Mouse (Mus musculus) retina, embryonic 14.5 days (tissue): ENCODE data around the gene Noxa1.

Source experiments
- DNase-seq: peaks from one replicate; pipeline ENCODE4 v3.0.0-alpha.2; 2015; ENCODE audit warnings: low spot score

Gene Noxa1

GRCm38 (mm10) chr2:25095109-25095850 lies at the start of gene Noxa1:
Noxa1 (minus strand) TSS chr2:25095149.
- peak; percentile 29 for DNase-seq

- no peak for DNase-seq
Observed at GRCm38 (mm10) chr2:25141921-25142320, 47.0 kb upstream of the Noxa1 start.

GRCm38 (mm10) chr2:25141185-25141584 lies 46.2 kb upstream of the Noxa1 start:
- no peak for DNase-seq

- DNase-seq = no peak
Observed at GRCm38 (mm10) chr2:25137832-25138231, 42.9 kb upstream of the Noxa1 start.

- no peak for DNase-seq
Observed at GRCm38 (mm10) chr2:25131601-25132000, 36.7 kb upstream of the Noxa1 start.

GRCm38 (mm10) chr2:25128072-25128471 lies 33.1 kb upstream of the Noxa1 start:
- DNase-seq = no peak

- DNase-seq = peak; percentile 71
Observed at GRCm38 (mm10) chr2:25127206-25127605, 32.3 kb upstream of the Noxa1 start.

- peak; percentile 94 for DNase-seq
Observed at GRCm38 (mm10) chr2:25126011-25127010, 31.4 kb upstream of the Noxa1 start.

GRCm38 (mm10) chr2:25125146-25125545 lies 30.2 kb upstream of the Noxa1 start:
- no peak for DNase-seq

GRCm38 (mm10) chr2:25124411-25124810 lies 29.5 kb upstream of the Noxa1 start:
- no peak for DNase-seq

- no peak for DNase-seq
Observed at GRCm38 (mm10) chr2:25123527-25123926, 28.6 kb upstream of the Noxa1 start.

GRCm38 (mm10) chr2:25122666-25123065 lies 27.7 kb upstream of the Noxa1 start:
- no peak for DNase-seq

GRCm38 (mm10) chr2:25120963-25121362 lies 26.0 kb upstream of the Noxa1 start:
- no peak for DNase-seq

GRCm38 (mm10) chr2:25115442-25115841 lies 20.5 kb upstream of the Noxa1 start:
- peak; percentile 49 for DNase-seq

GRCm38 (mm10) chr2:25114308-25114707 lies 19.4 kb upstream of the Noxa1 start:
- DNase-seq = no peak

- DNase-seq = no peak
Observed at GRCm38 (mm10) chr2:25111184-25111791, 16.3 kb upstream of the Noxa1 start.

- no peak for DNase-seq
Observed at GRCm38 (mm10) chr2:25110505-25111183, 15.7 kb upstream of the Noxa1 start.

- no peak for DNase-seq
Observed at GRCm38 (mm10) chr2:25109487-25109886, 14.5 kb upstream of the Noxa1 start.

GRCm38 (mm10) chr2:25106045-25106444 lies 11.1 kb upstream of the Noxa1 start:
- DNase-seq = no peak

GRCm38 (mm10) chr2:25104122-25104521 lies 9.2 kb upstream of the Noxa1 start:
- DNase-seq = no peak

GRCm38 (mm10) chr2:25099703-25100102 lies 4.8 kb upstream of the Noxa1 start:
- no peak for DNase-seq

- DNase-seq = peak; percentile 84
Observed at GRCm38 (mm10) chr2:25098956-25099355, 4.0 kb upstream of the Noxa1 start.
